Mouse (Mus musculus): ENCODE measurements around the gene Gca. TPM values are rescaled to one million over a fixed set of nuclear protein-coding genes. Genes with fewer than 3 reads are reported as not detected.

Gca gene
- 1 to 10 TPM; 2.2 to 3.1 TPM for total RNA-seq (2021)
- long read RNA-seq, experiment 1, partial matches to known transcripts = 0 of 2 reads
- long read RNA-seq, experiment 1, other reads (novel, unspliced or antisense) = 0 of 2 reads
- long read RNA-seq, experiment 2, partial matches to known transcripts = 0 of 2 reads
- long read RNA-seq, experiment 2, other reads (novel, unspliced or antisense) = 0 of 2 reads

GRCm38 (mm10) chr2:62664135-62664670 is at the start of gene Gca:
Gene Gca, plus strand, starts transcription at chr2:62664285.
- DNase-seq = peak; percentile 76

GRCm38 (mm10) chr2:62618934-62619341 is 45.1 kb upstream of the Gca start:
- DNase-seq = no peak

GRCm38 (mm10) chr2:62619679-62620078 is 44.4 kb upstream of the Gca start:
- DNase-seq = no peak

GRCm38 (mm10) chr2:62623024-62623441 is 41.1 kb upstream of the Gca start:
- DNase-seq = no peak

- no peak for DNase-seq
Observed at GRCm38 (mm10) chr2:62627728-62628127, 36.4 kb upstream of the Gca start.

- DNase-seq = no peak
Observed at GRCm38 (mm10) chr2:62628356-62628755, 35.7 kb upstream of the Gca start.

GRCm38 (mm10) chr2:62630446-62630845 is 33.6 kb upstream of the Gca start:
- DNase-seq = no peak

- DNase-seq = no peak
Observed at GRCm38 (mm10) chr2:62639869-62640268, 24.2 kb upstream of the Gca start.

GRCm38 (mm10) chr2:62643405-62644305 is 20.4 kb upstream of the Gca start:
- DNase-seq = peak; percentile 39

- DNase-seq = no peak
Observed at GRCm38 (mm10) chr2:62644891-62645290, 19.2 kb upstream of the Gca start.

- DNase-seq = peak; percentile 9
Observed at GRCm38 (mm10) chr2:62645475-62645874, 18.6 kb upstream of the Gca start.

GRCm38 (mm10) chr2:62646014-62646645 is 18.0 kb upstream of the Gca start, which contains the start of gene Ifih1:
Gene Ifih1, minus strand, starts transcription at chr2:62646255.
- peak; percentile 48 for DNase-seq

GRCm38 (mm10) chr2:62646671-62647289 is 17.3 kb upstream of the Gca start:
- DNase-seq = no peak

- no peak for DNase-seq
Observed at GRCm38 (mm10) chr2:62651890-62652289, 12.2 kb upstream of the Gca start.

GRCm38 (mm10) chr2:62652466-62652865 is 11.6 kb upstream of the Gca start:
- DNase-seq = no peak

GRCm38 (mm10) chr2:62654519-62655338 is 9.4 kb upstream of the Gca start:
- DNase-seq = peak; percentile 35

GRCm38 (mm10) chr2:62656072-62656471 is 8.0 kb upstream of the Gca start:
- no peak for DNase-seq

- DNase-seq = no peak
Observed at GRCm38 (mm10) chr2:62660565-62660964, 3.5 kb upstream of the Gca start.

GRCm38 (mm10) chr2:62662560-62662959 is 1.5 kb upstream of the Gca start:
- DNase-seq = no peak

GRCm38 (mm10) chr2:62664839-62665238 is 754 bp downstream of the Gca start:
- DNase-seq = no peak

- DNase-seq = no peak
Observed at GRCm38 (mm10) chr2:62665536-62665935, 1.5 kb downstream of the Gca start.

Data from gastrocnemius, postnatal 10 days (tissue).